Mouse (Mus musculus) bone marrow, adult 2 months (tissue): ENCODE measurements around the gene Tmprss9.

Experiments
- CTCF ChIP-seq: fragments of 200-500 bp; IDR thresholded peaks from 2 replicates; pipeline ENCODE4 v1.5.1; 2011; ENCODE audit warnings: low read length, control low read depth; ENCODE audit not compliant: control insufficient read depth, insufficient read depth
- POLR2A ChIP-seq: fragments of 200-500 bp; IDR thresholded peaks from 2 replicates; pipeline ENCODE4 v1.6.1; 2011; ENCODE audit warnings: low read depth, mild to moderate bottlenecking, control low read depth, low read length, borderline replicate concordance; ENCODE audit not compliant: control insufficient read depth

DNA sequence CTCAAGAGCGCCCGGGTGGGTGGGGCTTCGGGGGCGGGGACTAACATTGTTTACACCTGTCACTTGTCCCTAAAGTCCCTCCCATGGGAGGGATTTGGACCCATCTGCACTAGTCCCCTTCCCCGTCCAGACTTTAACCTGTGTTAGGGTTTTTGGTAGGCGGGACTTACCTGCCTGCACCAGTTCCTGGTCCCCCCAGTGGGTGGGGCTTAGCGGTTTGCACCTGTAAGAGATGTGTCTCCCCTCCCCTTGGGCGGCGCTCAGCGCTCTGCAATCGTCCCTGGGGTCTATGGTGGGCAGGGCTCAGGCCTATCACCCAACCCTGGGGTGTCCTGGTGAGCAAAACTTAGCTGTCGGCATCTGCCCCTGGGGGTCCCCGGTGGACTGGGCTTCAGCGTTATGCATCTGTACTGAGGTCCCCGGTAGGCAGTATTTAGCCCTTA is 45.7 kb downstream of the Tmprss9 start:
- TF ChIP-seq CTCF, result no peak
- TF ChIP-seq POLR2A, result no peak
